Mouse (Mus musculus) layer of hippocampus, adult 2 months (tissue): ENCODE measurements at regions not wholly inside any gene's neighbourhood (a gene's known extent, or its start where the extent isn't known, plus 50 kb on each side); places are given as distances from the start of the nearest gene placed in this dataset.

ENCODE experiments used
- DNase-seq, 2 experiments: peaks; one replicate each; pipeline ENCODE4 v3.0.0; 2022; ENCODE audit warnings: low spot score in 2 of 2
- H3K27ac ChIP-seq: fragments of 200-600 bp; 2 replicates; pipeline ENCODE4 v1.8.1; 2022
- H3K4me3 ChIP-seq: fragments of 200-600 bp; 2 replicates; pipeline ENCODE4 v1.8.1; 2022; ENCODE audit warnings: mild to moderate bottlenecking
- CTCF ChIP-seq: fragments of 200-600 bp; conservative IDR thresholded peaks from 2 replicates; pipeline ENCODE4 v1.8.1; 2022; ENCODE audit warnings: antibody characterized with exemption, mild to moderate bottlenecking, moderate library complexity

GRCm38 (mm10) chr8:76038526-76038925, 590.0 kb downstream of the Iqcm start:
- Histone ChIP-seq H3K4me3 (no peak overlapping the region), H3K27ac (peak overlapping the region; percentile 41)
- no peak for TF ChIP-seq CTCF
- DNase-seq, result no peak

- peak; percentile 70 to 89 for DNase-seq
- TF ChIP-seq CTCF, result no peak
- Histone ChIP-seq H3K27ac (peak overlapping the region; percentile 89), H3K4me3 (no peak overlapping the region)
Observed at GRCm38 (mm10) chr8:76052003-76052402, 603.5 kb downstream of the Iqcm start.

GRCm38 (mm10) chr8:76067721-76068120, 619.2 kb downstream of the Iqcm start:
- no peak overlapping the region for H3K4me3 ChIP-seq
- TF ChIP-seq CTCF, result peak; percentile 89
- no peak overlapping the region; the same call in 1 of the 2 replicates for H3K27ac ChIP-seq
- DNase-seq, result peak; percentile 38 to 47

GRCm38 (mm10) chr8:76072671-76073351, 624.3 kb downstream of the Iqcm start:
- Histone ChIP-seq H3K4me3 (no peak overlapping the region), H3K27ac (no peak overlapping the region)
- no peak for TF ChIP-seq CTCF
- DNase-seq, result no peak

- H3K4me3 ChIP-seq, result no peak overlapping the region
- H3K27ac ChIP-seq, result no peak overlapping the region
- DNase-seq, result no peak
- TF ChIP-seq CTCF, result no peak
Observed at GRCm38 (mm10) chr8:76120587-76121145, 672.2 kb downstream of the Iqcm start.

- no peak overlapping the region for H3K4me3 ChIP-seq
- H3K27ac ChIP-seq, result no peak overlapping the region
- no peak for DNase-seq
- no peak for TF ChIP-seq CTCF
Observed at GRCm38 (mm10) chr8:76127486-76127885, 679.0 kb downstream of the Iqcm start.

- no peak for TF ChIP-seq CTCF
- peak; percentile 18 to 32 for DNase-seq
- Histone ChIP-seq H3K27ac (peak overlapping the region; percentile 21), H3K4me3 (no peak overlapping the region)
Observed at GRCm38 (mm10) chr8:76137219-76137618, 688.7 kb downstream of the Iqcm start.

- DNase-seq, result no peak
- H3K4me3 ChIP-seq, result no peak overlapping the region
- no peak for TF ChIP-seq CTCF
- no peak overlapping the region for H3K27ac ChIP-seq
Observed at GRCm38 (mm10) chr8:76148681-76149080, 700.2 kb downstream of the Iqcm start.

GRCm38 (mm10) chr8:76182520-76182919, 716.7 kb upstream of the Nr3c2 start:
- no peak overlapping the region for H3K4me3 ChIP-seq
- peak in 1 of 2 experiments; percentile 3 for DNase-seq
- TF ChIP-seq CTCF, result no peak
- no peak overlapping the region for H3K27ac ChIP-seq

GRCm38 (mm10) chr8:76183836-76184235, 715.4 kb upstream of the Nr3c2 start:
- TF ChIP-seq CTCF, result no peak
- Histone ChIP-seq H3K4me3 (no peak overlapping the region), H3K27ac (no peak overlapping the region)
- DNase-seq, result no peak

GRCm38 (mm10) chr8:76187293-76187692, 711.9 kb upstream of the Nr3c2 start:
- Histone ChIP-seq H3K27ac (no peak overlapping the region), H3K4me3 (no peak overlapping the region)
- no peak for DNase-seq
- TF ChIP-seq CTCF, result no peak

GRCm38 (mm10) chr8:76211891-76212290, 687.4 kb upstream of the Nr3c2 start:
- Histone ChIP-seq H3K27ac (no peak overlapping the region), H3K4me3 (no peak overlapping the region)
- no peak for TF ChIP-seq CTCF
- DNase-seq, result no peak

GRCm38 (mm10) chr8:76217819-76218580, 681.2 kb upstream of the Nr3c2 start:
- no peak overlapping the region for H3K27ac ChIP-seq
- no peak for TF ChIP-seq CTCF
- no peak overlapping the region for H3K4me3 ChIP-seq
- DNase-seq, result no peak

GRCm38 (mm10) chr8:76230847-76231246, 668.4 kb upstream of the Nr3c2 start:
- DNase-seq, result no peak
- TF ChIP-seq CTCF, result no peak
- Histone ChIP-seq H3K27ac (no peak overlapping the region), H3K4me3 (no peak overlapping the region)
